In genomic region chr5:142181862-142182261, GRCm38 (mm10) we compare ENCODE assay signal across 22 mouse cellular contexts.
DNase-seq lines count a peak whose midpoint lies in the region; ATAC-seq lines count a peak whose summit lies in the region.
"Had no signal": no experiment of that assay in that cellular context is flagged by ENCODE, and none has a peak within 500 bp of the region (broad histone marks: within the 10 kb centered on the region; RNA-seq: fewer than 3 reads in every experiment).

No protein-coding gene starts in this region.

- H3K9me3 ChIP-seq in midbrain, embryonic 11.5 days (ENCODE audit: control insufficient read depth, low read length), result no peaks in the 10 kb centered on the region
- H3K9me3 ChIP-seq in midbrain, embryonic 10.5 days (replicated peaks), result no peaks in the 10 kb centered on the region
- 0 out of 2 replicates have a peak, but pooled peaks cover under 1% of the 10 kb centered on the region for H3K9me3 ChIP-seq in liver, embryonic 13.5 days (replicated peaks)
- H3K9me3 ChIP-seq: embryonic facial prominence, embryonic 10.5 days; limb, embryonic 15.5 days; midbrain, embryonic 15.5 days had no signal

- H3K4me3 ChIP-seq in midbrain, embryonic 11.5 days (ENCODE audit: low read depth, low read length), result no peak overlapping the region
- no peak overlapping the region for H3K4me3 ChIP-seq in midbrain, embryonic 10.5 days
- no peak overlapping the region for H3K4me3 ChIP-seq in liver, embryonic 13.5 days (replicated peaks)
- H3K4me3 ChIP-seq: embryonic facial prominence, embryonic 10.5 days; erythroblast, embryonic 14.5 days; limb, embryonic 15.5 days; midbrain, embryonic 15.5 days had no signal

- H3K9ac ChIP-seq in midbrain, embryonic 11.5 days (ENCODE audit: low read length), result no peak overlapping the region
- H3K9ac ChIP-seq in liver, embryonic 13.5 days, result no peak overlapping the region
- H3K9ac ChIP-seq: limb, embryonic 15.5 days; midbrain, embryonic 15.5 days had no signal

- peaks cover 23% of the 10 kb centered on the region for H3K27me3 ChIP-seq in midbrain, embryonic 11.5 days (ENCODE audit: control insufficient read depth, insufficient read depth, low read length)
- H3K27me3 ChIP-seq in midbrain, embryonic 10.5 days (ENCODE audit: low read depth, poor library complexity, severe bottlenecking), result peaks cover 79% of the 10 kb centered on the region
- H3K27me3 ChIP-seq in liver, embryonic 13.5 days, result no peaks in the 10 kb centered on the region
- H3K27me3 ChIP-seq: limb, embryonic 15.5 days had no signal

- 70% methylated on average over 14 of the region's 14 CpGs for WGBS in midbrain, embryonic 11.5 days
- WGBS in midbrain, embryonic 10.5 days, result 75% methylated on average over 14 of the region's 14 CpGs
- WGBS in liver, embryonic 13.5 days (ENCODE audit: insufficient replicate concordance), result 61% methylated on average over 14 of the region's 14 CpGs

- H3K4me1 ChIP-seq in midbrain, embryonic 11.5 days (ENCODE audit: control insufficient read depth, insufficient read depth, low read length), result peaks cover 29% of the 10 kb centered on the region
- H3K4me1 ChIP-seq in midbrain, embryonic 10.5 days, result peaks cover 38% of the 10 kb centered on the region
- 0 out of 2 replicates have a peak, but pooled peaks cover 2% of the 10 kb centered on the region for H3K4me1 ChIP-seq in liver, embryonic 13.5 days (replicated peaks)
- H3K4me1 ChIP-seq: limb, embryonic 15.5 days had no signal

- peak; percentile 54 for DNase-seq in midbrain, embryonic 11.5 days (ENCODE audit: low spot score, missing footprints)
- no peak for DNase-seq in midbrain, embryonic 10.5 days (ENCODE audit: low spot score)
- peak; percentile 31 for DNase-seq in kidney, postnatal 14 days
- DNase-seq in liver, embryonic 13.5 days, result no peak
- DNase-seq in ovary, postnatal 10 days (ENCODE audit: low spot score), result no peak
- no peak for DNase-seq in Muller cell, postnatal 12 days (ENCODE audit: inconsistent ontology term)
- DNase-seq in urinary bladder, postnatal 36 days (ENCODE audit: low spot score in 2 of 2), result no peak
- DNase-seq in frontal cortex, adult 2 months (ENCODE audit: extremely low spot score in 1 of 2, low spot score in 1 of 2), result no peak
- DNase-seq: cerebellum, adult 11-12 months; cerebellum, postnatal 36 days; gastrocnemius, postnatal 14 days; layer of hippocampus, adult 9-11 months; lung, postnatal 4 days; right cerebral cortex, postnatal 25 days; thymus, adult 18-20 months had no signal

- no peaks in the 10 kb centered on the region for H3K36me3 ChIP-seq in midbrain, embryonic 11.5 days (ENCODE audit: control insufficient read depth, insufficient read depth, low read length)
- no peaks in the 10 kb centered on the region for H3K36me3 ChIP-seq in midbrain, embryonic 10.5 days
- no peaks in the 10 kb centered on the region for H3K36me3 ChIP-seq in liver, embryonic 13.5 days
- H3K36me3 ChIP-seq: embryonic facial prominence, embryonic 10.5 days; limb, embryonic 15.5 days; midbrain, embryonic 15.5 days had no signal

- peak; percentile 19; the same call in 1 of the 2 replicates for ATAC-seq in midbrain, embryonic 11.5 days (ENCODE audit: low FRiP score)
- ATAC-seq in liver, embryonic 13.5 days (ENCODE audit: low read depth), result peak; percentile 63
- ATAC-seq: activated CD4-positive, CD25-positive, alpha-beta regulatory T cell, adult 4 months; forebrain, embryonic 16.5 days; hindbrain, postnatal 0 days; midbrain, embryonic 15.5 days had no signal

- H3K4me2 ChIP-seq in midbrain, embryonic 11.5 days, result no peak overlapping the region
- no peak overlapping the region for H3K4me2 ChIP-seq in liver, embryonic 13.5 days
- H3K4me2 ChIP-seq: limb, embryonic 15.5 days; midbrain, embryonic 15.5 days had no signal

- no peak overlapping the region for H3K27ac ChIP-seq in midbrain, embryonic 11.5 days (ENCODE audit: low read depth, low read length)
- no peak overlapping the region for H3K27ac ChIP-seq in midbrain, embryonic 10.5 days (replicated peaks)
- no peak overlapping the region for H3K27ac ChIP-seq in liver, embryonic 13.5 days
- H3K27ac ChIP-seq: embryonic facial prominence, embryonic 10.5 days; hindbrain, postnatal 0 days; limb, embryonic 15.5 days; midbrain, embryonic 15.5 days had no signal

Comparison
In these comparisons a context has a peak if more than half of its experiments do, and no peak if none do; other contexts are left out.
1. DNase-seq: peak in midbrain, embryonic 11.5 days (single experiment) and kidney, postnatal 14 days (single experiment); none in midbrain, embryonic 10.5 days (single experiment), liver, embryonic 13.5 days (single experiment), ovary, postnatal 10 days (single experiment), Muller cell, postnatal 12 days (single experiment), urinary bladder, postnatal 36 days (0 of 2) and frontal cortex, adult 2 months (0 of 2).